Mouse (Mus musculus) heart, adult 9 months (tissue): ENCODE results near the gene Gm43951.
A peak's percentile ranks its signal among the peaks of the same experiment; 100 is the strongest.

Experiments
- DNase-seq, 2 experiments: peaks; one replicate each; pipeline ENCODE4 v3.0.0; 2022; ENCODE audit warnings: low spot score in 2 of 2

Gene Gm43951

GRCm38 (mm10) chr11:72206341-72207203, at the start of gene Gm43951:
Gm43951 (minus strand) TSS chr11:72206840.
- peak in 1 of 2 experiments; percentile 14 for DNase-seq

- no peak for DNase-seq
Observed at GRCm38 (mm10) chr11:72256441-72256840, 49.8 kb upstream of the Gm43951 start.

GRCm38 (mm10) chr11:72255629-72256028, 49.0 kb upstream of the Gm43951 start:
- DNase-seq = no peak

- no peak for DNase-seq
Observed at GRCm38 (mm10) chr11:72245196-72245753, 38.6 kb upstream of the Gm43951 start.

GRCm38 (mm10) chr11:72240062-72240860, 33.6 kb upstream of the Gm43951 start:
- DNase-seq = no peak

GRCm38 (mm10) chr11:72234013-72234412, 27.4 kb upstream of the Gm43951 start:
- DNase-seq = no peak

GRCm38 (mm10) chr11:72232991-72233390, 26.4 kb upstream of the Gm43951 start:
- DNase-seq = no peak

GRCm38 (mm10) chr11:72232068-72232467, 25.4 kb upstream of the Gm43951 start:
- DNase-seq = no peak

GRCm38 (mm10) chr11:72228513-72228912, 21.9 kb upstream of the Gm43951 start:
- DNase-seq = no peak

- no peak for DNase-seq
Observed at GRCm38 (mm10) chr11:72226901-72227300, 20.3 kb upstream of the Gm43951 start.

- no peak for DNase-seq
Observed at GRCm38 (mm10) chr11:72226020-72226791, 19.6 kb upstream of the Gm43951 start.

- peak; percentile 34 to 57 for DNase-seq
Observed at GRCm38 (mm10) chr11:72224865-72225264, 18.2 kb upstream of the Gm43951 start.

- no peak for DNase-seq
Observed at GRCm38 (mm10) chr11:72223414-72223813, 16.8 kb upstream of the Gm43951 start.

- peak; percentile 11 to 33 for DNase-seq
Observed at GRCm38 (mm10) chr11:72221278-72221677, 14.6 kb upstream of the Gm43951 start.

GRCm38 (mm10) chr11:72217116-72217515, 10.5 kb upstream of the Gm43951 start:
- no peak for DNase-seq

GRCm38 (mm10) chr11:72215410-72215797, 8.8 kb upstream of the Gm43951 start, which contains the start of gene Med31:
Med31 (minus strand) TSS chr11:72215592.
- peak; percentile 74 to 75 for DNase-seq

- peak; percentile 96 for DNase-seq
Observed at GRCm38 (mm10) chr11:72214591-72215409, 8.2 kb upstream of the Gm43951 start.

GRCm38 (mm10) chr11:72207834-72208377, 1.3 kb upstream of the Gm43951 start:
- no peak for DNase-seq

- peak; percentile 91 to 92 for DNase-seq
Observed at GRCm38 (mm10) chr11:72207204-72207833, 679 bp upstream of the Gm43951 start, which contains the start of the genes 4933427D14Rik and Txndc17. 4933427D14Rik (minus strand) TSS chr11:72207459. Txndc17 (plus strand) TSS chr11:72207547.

- no peak for DNase-seq
Observed at GRCm38 (mm10) chr11:72205256-72205655, 1.4 kb downstream of the Gm43951 start.
